Mouse (Mus musculus): ENCODE measurements around the gene Frmd4a.

Gene Frmd4a

GRCm38 (mm10) chr2:4142221-4142950, 124.9 kb downstream of the Frmd4a start:
- no peak for DNase-seq

GRCm38 (mm10) chr2:4144424-4144823, 126.9 kb downstream of the Frmd4a start:
- DNase-seq = no peak

- DNase-seq = no peak
Measured at GRCm38 (mm10) chr2:4152521-4153040, 135.1 kb downstream of the Frmd4a start.

GRCm38 (mm10) chr2:4153131-4153631, 135.7 kb downstream of the Frmd4a start:
- no peak for DNase-seq

- DNase-seq = no peak
Measured at GRCm38 (mm10) chr2:4154036-4154653, 136.6 kb downstream of the Frmd4a start.

- DNase-seq = no peak
Measured at GRCm38 (mm10) chr2:4154654-4155047, 137.1 kb downstream of the Frmd4a start.

GRCm38 (mm10) chr2:4155406-4155805, 137.9 kb downstream of the Frmd4a start:
- no peak for DNase-seq

GRCm38 (mm10) chr2:4156511-4156910, 139.0 kb downstream of the Frmd4a start:
- DNase-seq = no peak

GRCm38 (mm10) chr2:4157396-4157795, 139.9 kb downstream of the Frmd4a start:
- no peak for DNase-seq

- DNase-seq = no peak
Measured at GRCm38 (mm10) chr2:4159574-4160203, 142.2 kb downstream of the Frmd4a start.

GRCm38 (mm10) chr2:4166191-4166590, 148.7 kb downstream of the Frmd4a start:
- no peak for DNase-seq

- DNase-seq = no peak
Measured at GRCm38 (mm10) chr2:4167131-4167530, 149.6 kb downstream of the Frmd4a start.

- DNase-seq = no peak
Measured at GRCm38 (mm10) chr2:4169726-4170125, 152.2 kb downstream of the Frmd4a start.

- no peak for DNase-seq
Measured at GRCm38 (mm10) chr2:4170189-4170588, 152.7 kb downstream of the Frmd4a start.

GRCm38 (mm10) chr2:4184991-4185390, 167.5 kb downstream of the Frmd4a start:
- DNase-seq = no peak

GRCm38 (mm10) chr2:4187521-4187920, 170.0 kb downstream of the Frmd4a start:
- DNase-seq = no peak

- DNase-seq = no peak
Measured at GRCm38 (mm10) chr2:4188303-4188702, 170.8 kb downstream of the Frmd4a start.

GRCm38 (mm10) chr2:4190345-4190744, 172.8 kb downstream of the Frmd4a start:
- no peak for DNase-seq

GRCm38 (mm10) chr2:4190995-4191394, 173.5 kb downstream of the Frmd4a start:
- no peak for DNase-seq

GRCm38 (mm10) chr2:4193206-4193605, 175.7 kb downstream of the Frmd4a start:
- DNase-seq = no peak

GRCm38 (mm10) chr2:4194324-4195014, 177.0 kb downstream of the Frmd4a start:
- DNase-seq = no peak

- DNase-seq = peak; percentile 7
Measured at GRCm38 (mm10) chr2:4196041-4196440, 178.5 kb downstream of the Frmd4a start.

GRCm38 (mm10) chr2:4209234-4209633, 191.7 kb downstream of the Frmd4a start:
- DNase-seq = no peak
